Mouse (Mus musculus) CH12.LX (cell line): Measurements from ENCODE around the gene 1110008L16Rik. TPM values are rescaled to one million over a fixed set of nuclear protein-coding genes. Genes with fewer than 3 reads are reported as not detected.

ENCODE experiments used
- DNase-seq: peaks from one replicate; pipeline ENCODE4 v3.0.0-alpha.2; 2013; ENCODE audit errors: extremely low read depth
- H3K27ac ChIP-seq: 2 replicates; pipeline ENCODE4 v1.5.1; 2012; ENCODE audit warnings: low read depth, mild to moderate bottlenecking, control low read depth, moderate library complexity; ENCODE audit not compliant: insufficient read depth
- H3K27me3 ChIP-seq: replicated peaks from 2 replicates; pipeline ENCODE3; 2012; ENCODE audit warnings: inconsistent platforms
- H3K36me3 ChIP-seq, 2 experiments: replicated peaks in 1 of 2; 2 replicates each; pipeline versions ENCODE3 to v1.6.1; 2012; ENCODE audit warnings: inconsistent platforms in 1 of 2, low read length in 1 of 2, mild to moderate bottlenecking in 1 of 2, mixed read lengths in 1 of 2, moderate library complexity in 1 of 2; ENCODE audit not compliant: control insufficient read depth in 1 of 2, insufficient read depth in 1 of 2
- H3K4me1 ChIP-seq, 2 experiments: 2 replicates each; pipeline ENCODE4 v1.6.1; 2012; ENCODE audit warnings: inconsistent platforms in 1 of 2, moderate library complexity in 1 of 2; ENCODE audit not compliant: insufficient read depth in 2 of 2, control insufficient read depth in 1 of 2
- H3K4me2 ChIP-seq: 2 replicates; pipeline ENCODE4 v1.6.1; 2012; ENCODE audit warnings: low read depth, mild to moderate bottlenecking, control low read depth; ENCODE audit not compliant: poor library complexity, insufficient read depth, severe bottlenecking
- H3K4me3 ChIP-seq, 3 experiments: fragments of 150-350 bp in 1 of 3; sonication (generic) in 1 of 3; replicated peaks in 1 of 3; 2 replicates each; pipeline versions ENCODE3 to v1.5.1; 2011 to 2012; ENCODE audit warnings: low read depth in 2 of 3, low read length in 2 of 3, mild to moderate bottlenecking in 2 of 3, moderate library complexity in 2 of 3, control low read depth in 1 of 3, improper control_type of control experiment in 1 of 3, inconsistent platforms in 1 of 3, mixed read lengths in 1 of 3; ENCODE audit not compliant: poor library complexity in 1 of 3
- H3K79me2 ChIP-seq: replicated peaks from 2 replicates; pipeline ENCODE4 v1.6.1; 2012; ENCODE audit warnings: mild to moderate bottlenecking, moderate library complexity; ENCODE audit not compliant: control insufficient read depth, poor library complexity, insufficient read depth, severe bottlenecking; ENCODE audit errors: extremely low read depth
- H3K9ac ChIP-seq: 2 replicates; pipeline ENCODE4 v1.6.1; 2012; ENCODE audit warnings: low read depth, mild to moderate bottlenecking, control low read depth, moderate library complexity; ENCODE audit not compliant: insufficient read depth
- H3K9me3 ChIP-seq: replicated peaks from 2 replicates; pipeline ENCODE3; 2012; ENCODE audit warnings: low read length, inconsistent platforms, mixed read lengths
- CHD1 ChIP-seq: IDR thresholded peaks from 2 replicates; pipeline ENCODE4 v1.6.1; 2012; ENCODE audit warnings: low read depth, low read length, improper control_type of control experiment, inconsistent platforms
- CTCF ChIP-seq, 2 experiments: IDR thresholded peaks in 1 of 2; conservative IDR thresholded peaks in 1 of 2; 2 replicates each; pipeline ENCODE4 v1.5.1; 2011 to 2012; ENCODE audit warnings: low read depth in 2 of 2, low read length in 2 of 2, improper control_type of control experiment in 1 of 2, inconsistent platforms in 1 of 2, mild to moderate bottlenecking in 1 of 2, moderate library complexity in 1 of 2
- ELF1 ChIP-seq: IDR thresholded peaks from 2 replicates; pipeline ENCODE4 v1.6.1; 2014; ENCODE audit warnings: low read depth, mild to moderate bottlenecking, inconsistent platforms, low read length, improper control_type of control experiment
- EP300 ChIP-seq: IDR thresholded peaks from 2 replicates; pipeline ENCODE4 v1.6.1; 2011; ENCODE audit warnings: low read length, improper control_type of control experiment
- JUN ChIP-seq: IDR thresholded peaks from 2 replicates; pipeline ENCODE4 v1.6.1; 2011; ENCODE audit warnings: low read depth, mild to moderate bottlenecking, low read length, improper control_type of control experiment, moderate library complexity; ENCODE audit not compliant: insufficient read depth
- JUND ChIP-seq: conservative IDR thresholded peaks from 2 replicates; pipeline ENCODE4 v1.6.1; 2011; ENCODE audit warnings: low read depth, low read length, improper control_type of control experiment
- MAFK ChIP-seq: IDR thresholded peaks from 2 replicates; pipeline ENCODE4 v1.6.1; 2011; ENCODE audit warnings: low read length, improper control_type of control experiment; ENCODE audit not compliant: insufficient replicate concordance
- MAX ChIP-seq: IDR thresholded peaks from 2 replicates; pipeline ENCODE4 v1.6.1; 2011; ENCODE audit warnings: low read length, improper control_type of control experiment
- MEF2A ChIP-seq: IDR thresholded peaks from 2 replicates; pipeline ENCODE4 v1.6.1; 2014; ENCODE audit warnings: low read depth, mild to moderate bottlenecking, inconsistent platforms, low read length, improper control_type of control experiment, borderline replicate concordance
- MXI1 ChIP-seq: IDR thresholded peaks from 2 replicates; pipeline ENCODE4 v1.6.1; 2011; ENCODE audit warnings: mild to moderate bottlenecking, low read depth, low read length, improper control_type of control experiment
- NELFE ChIP-seq: IDR thresholded peaks from 2 replicates; pipeline ENCODE4 v1.6.1; 2011; ENCODE audit warnings: low read depth, low read length, improper control_type of control experiment
- PAX5 ChIP-seq: IDR thresholded peaks from 2 replicates; pipeline ENCODE4 v1.6.1; 2012; ENCODE audit warnings: low read length, inconsistent platforms, mixed read lengths
- POLR2A ChIP-seq: IDR thresholded peaks from 2 replicates; pipeline ENCODE4 v1.6.1; 2011; ENCODE audit warnings: low read depth, mild to moderate bottlenecking, improper control_type of control experiment, low read length
- POLR2AphosphoS2 ChIP-seq: IDR thresholded peaks from 2 replicates; pipeline ENCODE4 v1.6.1; 2011; ENCODE audit warnings: low read depth, low read length, improper control_type of control experiment
- RAD21 ChIP-seq: IDR thresholded peaks from 2 replicates; pipeline ENCODE4 v1.6.1; 2011; ENCODE audit warnings: low read depth, mild to moderate bottlenecking, low read length, improper control_type of control experiment, moderate library complexity
- SIN3A ChIP-seq: IDR thresholded peaks from 2 replicates; pipeline ENCODE4 v1.6.1; 2012; ENCODE audit warnings: low read length, improper control_type of control experiment, inconsistent platforms
- UBTF ChIP-seq: IDR thresholded peaks from 2 replicates; pipeline ENCODE4 v1.6.1; 2012; ENCODE audit warnings: low read depth, mild to moderate bottlenecking, inconsistent platforms, low read length, improper control_type of control experiment, moderate library complexity
- USF1 ChIP-seq: IDR thresholded peaks from 2 replicates; pipeline ENCODE4 v1.6.1; 2014; ENCODE audit warnings: low read depth, mild to moderate bottlenecking, inconsistent platforms, low read length, improper control_type of control experiment
- ZKSCAN1 ChIP-seq: IDR thresholded peaks from 2 replicates; pipeline ENCODE4 v1.6.1; 2012; ENCODE audit warnings: low read depth, inconsistent platforms, low read length, improper control_type of control experiment, borderline replicate concordance
- ZNF384 ChIP-seq: IDR thresholded peaks from 2 replicates; pipeline ENCODE4 v1.6.1; 2012; ENCODE audit warnings: low read depth, low read length, improper control_type of control experiment, inconsistent platforms
- dilution Hi-C: fragments of 300-500 bp; cut with MboI; formaldehyde crosslinking; loops from 2 replicates; pipeline ENCODE4 v1.14.3; 2020; ENCODE audit warnings: low sequenced_read_pairs; ENCODE audit not compliant: extremely low pct_unique_long_range_greater_than_20kb, extremely low pct_ligation_motif_present
- in situ Hi-C: fragments of 300-500 bp; cut with MboI; formaldehyde crosslinking; loops from 3 replicates; pipeline ENCODE4 v1.14.3; 2019; ENCODE audit warnings: low sequenced_read_pairs, low pct_ligation_motif_present, low pct_unique_long_range_greater_than_20kb, mixed read lengths
- polyA plus RNA-seq: library from polyadenylated mRNA; unstranded; fragments of >175 nt; gene quantifications from 2 replicates; pipeline ENCODE4 v1.2.1, GENCODE M21; 2012; ENCODE audit warnings: low read depth; ENCODE audit not compliant: insufficient read length
- total RNA-seq, 2 experiments: library from RNA; depleted of rRNA; stranded (reverse); fragments of 300-350 nt in 1 of 2; fragments of >200 nt in 1 of 2; gene quantifications; 2 replicates each; pipeline ENCODE4 v1.2.3; 2012 to 2014

1110008L16Rik gene
- total and polyA plus RNA-seq, 3 experiments: 25.7 to 32.6 (median 28.9) TPM

DNA sequence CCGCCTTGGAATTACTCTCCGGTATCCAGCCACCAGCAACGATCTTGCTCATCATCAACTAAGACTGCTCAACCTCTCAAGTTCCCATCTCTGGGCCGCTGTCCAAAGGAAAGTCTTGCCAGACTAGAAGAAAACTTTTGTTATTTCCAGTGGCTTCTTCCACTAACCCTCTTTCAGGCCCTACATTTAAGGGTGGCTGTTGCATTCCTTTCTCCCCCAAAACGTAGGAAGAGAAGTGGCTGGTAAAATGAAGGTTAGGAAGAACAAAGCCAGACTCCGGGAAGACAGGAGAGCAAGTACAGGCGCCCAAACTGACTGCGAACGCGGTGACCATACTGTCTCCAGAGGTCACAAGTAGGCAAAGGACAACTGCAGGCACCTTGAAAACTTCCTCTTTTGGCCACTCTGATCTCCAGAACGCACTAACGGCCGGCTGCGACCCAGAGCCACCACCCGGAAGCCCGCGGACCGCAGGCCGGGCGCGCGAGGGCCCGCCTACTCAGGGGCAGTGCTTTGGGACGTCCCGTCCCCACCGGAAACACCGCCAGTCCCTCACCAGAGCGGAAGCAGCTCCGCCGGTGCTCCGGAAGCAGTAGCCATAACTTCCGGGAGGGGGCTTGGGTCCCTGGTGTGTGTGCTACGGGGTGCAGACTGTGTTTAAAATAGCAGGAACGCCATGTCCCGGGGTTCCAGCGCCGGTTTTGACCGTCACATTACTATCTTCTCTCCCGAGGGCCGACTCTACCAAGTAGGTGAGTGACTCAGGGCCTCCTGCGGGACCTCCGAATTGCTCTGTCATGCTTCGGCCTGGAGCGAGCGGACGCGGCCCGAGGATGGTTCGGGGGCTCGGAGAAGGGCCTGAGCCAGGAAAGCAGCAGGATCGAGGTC is 99.1 kb downstream of the 1110008L16Rik start (continued):
- TF ChIP-seq POLR2AphosphoS2 (peak; percentile 84; the same call in 1 of the 2 replicates), CHD1 (peak; percentile 93), POLR2A (peak; percentile 91), USF1 (no peak), CTCF (conservative IDR thresholded peaks at IDR 0.05 in 1 of 2, IDR thresholded peaks at IDR 0.05 in 1 of 2; ENCODE audit: low read depth in 2 of 2, low read length in 2 of 2) (peak in 1 of 2 experiments; percentile 28; a peak in 2 of 4 replicates), MXI1 (peak; percentile 80), ZKSCAN1 (no peak), ELF1 (peak; percentile 98), ZNF384 (no peak), MAX (peak; percentile 79), MEF2A (peak; percentile 75; the same call in 1 of the 2 replicates), SIN3A (peak; percentile 94), MAFK (peak; percentile 40; the same call in 1 of the 2 replicates), JUN (no peak), PAX5 (no peak), NELFE (peak; percentile 85)
- TF ChIP-seq, all 38 proteins: peak for 25

DNA sequence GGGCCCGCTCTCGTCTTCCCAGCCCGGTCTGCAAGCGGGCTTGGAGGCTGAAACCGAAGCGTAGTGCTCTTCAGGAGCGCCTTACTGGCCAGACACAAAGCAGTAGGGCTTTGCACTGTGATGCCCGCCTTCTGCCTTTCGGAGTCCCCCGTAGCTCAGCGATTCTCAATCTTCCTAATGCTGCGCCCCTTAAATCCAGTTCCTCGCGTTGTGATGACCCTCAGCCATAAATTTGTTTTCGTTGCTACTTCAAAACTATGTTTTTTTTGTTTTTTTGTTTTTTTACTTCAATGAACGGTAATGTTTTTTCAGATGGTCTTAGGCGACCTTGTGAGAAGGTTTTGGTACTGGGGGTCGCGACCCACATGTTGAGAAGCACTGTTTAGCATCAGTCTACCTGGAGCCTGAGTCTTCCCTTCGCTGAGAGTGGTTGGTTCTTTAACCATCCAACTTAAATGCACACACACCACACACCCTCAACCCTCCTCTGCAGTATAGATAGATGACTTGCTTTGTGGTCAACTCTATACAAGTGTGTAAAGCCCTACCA is 99.8 kb downstream of the 1110008L16Rik start:
- Histone ChIP-seq H3K4me1 (peaks cover 5 to 37% of the 10 kb centered on the region in 2 experiments), H3K9me3 (no peaks in the 10 kb centered on the region), H3K4me3 (peak overlapping the region; percentile 76 to 98 (median 91)), H3K79me2 (peaks cover 48% of the 10 kb centered on the region), H3K27me3 (no peaks in the 10 kb centered on the region), H3K36me3 (peaks cover 8 to 26% of the 10 kb centered on the region in 2 experiments), H3K27ac (peak overlapping the region; percentile 57), H3K9ac (peak overlapping the region; percentile 82), H3K4me2 (peak overlapping the region; percentile 91)
- in situ Hi-C loops (no loop called here), dilution Hi-C loops (no loop called here)
- DNase-seq: no peak
- TF ChIP-seq MAX (no peak), JUND (no peak), UBTF (no peak), JUN (no peak), POLR2AphosphoS2 (no peak), ZKSCAN1 (no peak), PAX5 (no peak), RAD21 (no peak), EP300 (no peak)
